Mouse (Mus musculus) kidney, adult 2 months (tissue): ENCODE measurements at regions not wholly inside any gene's neighbourhood (a gene's known extent, or its start where the extent isn't known, plus 50 kb on each side); places are given as distances from the start of the nearest gene placed in this dataset.

Source experiments
- CTCF ChIP-seq: fragments of 200-500 bp; conservative IDR thresholded peaks from 2 replicates; pipeline ENCODE4 v1.5.1; 2011; ENCODE audit warnings: low read depth, mild to moderate bottlenecking, control low read depth, low read length, moderate library complexity, mixed read lengths; ENCODE audit not compliant: insufficient read depth, insufficient read length
- POLR2A ChIP-seq: fragments of 200-500 bp; IDR thresholded peaks from one replicate; pipeline ENCODE4 v1.6.1; 2011; ENCODE audit warnings: low read depth, low read length, control low read depth

- TF ChIP-seq CTCF (no peak), POLR2A (no peak)
Measured at GRCm38 (mm10) chr17:91333202-91333601, 240.3 kb upstream of the Nrxn1 start.
